Mouse (Mus musculus) left cerebral cortex, postnatal 10 days (tissue): ENCODE results near the gene Caskin1. TPM values are rescaled to one million over a fixed set of nuclear protein-coding genes. Genes with fewer than 3 reads are reported as not detected.

Source experiments
- DNase-seq, 2 experiments: peaks; one replicate each; pipeline ENCODE4 v3.0.0; 2021 to 2022; ENCODE audit warnings: low spot score in 2 of 2, mixed read lengths in 1 of 2; ENCODE audit errors: extremely low spot score in 1 of 2
- intact Hi-C: fragments of 180-260 bp; cut with DNase I; formaldehyde crosslinking; loops from one replicate; pipeline ENCODE4 v1.15.1; 2025
- total RNA-seq, 2 experiments: library from RNA; stranded (reverse); gene quantifications; 2 replicates each; pipeline ENCODE4 v1.2.3; 2021

Caskin1 gene
- total RNA-seq, 2 experiments from 2014 or later: 161 to 162 TPM

DNA sequence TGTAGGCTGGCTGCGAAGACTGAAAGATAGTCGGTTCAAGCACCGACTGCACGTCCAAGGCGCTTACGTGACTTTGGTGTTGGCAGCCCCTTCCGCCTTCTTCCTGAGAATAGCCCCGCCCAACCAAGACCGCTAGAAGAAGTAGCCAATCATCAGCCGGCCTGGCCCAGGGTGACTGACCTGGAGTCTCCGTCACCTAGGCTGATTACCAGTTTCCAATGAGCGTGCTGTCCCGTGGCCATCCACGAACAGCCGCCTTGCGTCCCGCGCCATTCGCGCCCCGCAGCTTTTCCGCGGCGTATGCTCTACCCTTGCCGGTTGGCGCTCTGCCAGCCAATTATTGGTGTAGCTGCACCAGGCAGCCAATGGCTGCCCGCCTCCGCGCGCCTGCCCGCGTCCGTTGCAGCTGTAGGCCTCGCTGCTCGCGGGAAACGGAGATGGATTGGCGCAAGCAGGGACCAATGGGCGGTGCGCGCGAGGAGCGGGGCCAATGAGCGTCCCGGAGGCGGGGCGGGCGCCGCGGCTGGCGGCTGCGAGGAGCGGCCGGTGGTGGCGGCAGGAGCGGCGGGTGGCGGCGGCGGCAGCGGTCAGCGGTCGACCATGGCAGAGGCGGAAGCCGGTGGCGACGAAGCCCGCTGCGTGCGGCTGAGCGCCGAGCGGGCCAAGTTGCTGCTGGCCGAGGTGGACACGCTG, 18.3 kb upstream of the Caskin1 start, which contains the start of the genes E4f1 and Pgp:
Gene E4f1, minus strand, starts transcription at position 404 of the 693 bp plus-strand sequence.
Gene Pgp, plus strand, starts transcription at position 483 of the 693 bp plus-strand sequence.
- DNase-seq: peak; percentile 99 to 100
- intact Hi-C loops: no loop called here

- peak in 1 of 2 experiments; percentile 77 for DNase-seq
- intact Hi-C loops: no loop called here
Measured at GRCm38 (mm10) chr17:24470701-24471527, 17.5 kb upstream of the Caskin1 start.

- DNase-seq: peak in 1 of 2 experiments; percentile 65
- intact Hi-C loops: no loop called here
Measured at GRCm38 (mm10) chr17:24472512-24472911, 15.9 kb upstream of the Caskin1 start.

DNA sequence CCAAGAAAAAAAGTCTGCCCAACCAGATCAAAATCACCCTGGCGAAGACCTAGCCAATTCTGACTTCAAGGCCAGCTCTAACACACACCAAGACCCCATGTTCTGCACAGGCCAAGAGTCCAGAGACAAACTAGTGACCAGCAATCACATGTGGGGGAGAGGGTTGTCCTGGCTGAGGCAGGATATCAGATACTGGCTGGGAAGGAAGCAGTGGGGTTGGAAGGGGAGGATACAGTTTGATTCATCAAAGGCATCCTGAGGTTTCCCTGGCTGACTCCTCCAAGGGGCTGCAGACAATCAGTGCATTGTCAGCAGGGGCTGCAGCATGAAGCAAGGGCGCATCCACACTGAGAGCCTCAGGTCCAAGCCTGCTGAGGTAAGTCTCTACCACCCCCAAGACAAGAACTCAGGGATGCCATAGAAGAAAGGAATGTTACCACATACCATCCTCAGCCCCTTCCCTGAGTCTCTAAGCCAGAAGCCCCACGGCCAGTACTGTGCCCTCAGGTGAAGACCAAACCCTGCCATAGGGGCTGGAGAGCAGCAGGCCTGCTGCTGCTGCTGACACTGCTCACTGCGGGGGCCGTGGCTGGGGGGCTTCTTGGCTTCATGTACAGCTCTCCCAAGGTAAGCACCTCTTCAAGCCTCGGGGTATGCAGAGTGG, 14.7 kb upstream of the Caskin1 start, which contains the start of gene Bricd5:
Gene Bricd5, plus strand, starts transcription at position 273 of the 664 bp plus-strand sequence.
- no peak for DNase-seq
- intact Hi-C loops: no loop called here

- intact Hi-C loops: no loop called here
Measured at GRCm38 (mm10) chr17:24474557-24474956, 13.8 kb upstream of the Caskin1 start.

GRCm38 (mm10) chr17:24475586-24475985, 12.8 kb upstream of the Caskin1 start:
- DNase-seq: no peak
- intact Hi-C loops: no loop called here

More at GRCm38 (mm10) chr17:24474557-24474956, 13.8 kb upstream of the Caskin1 start:
- DNase-seq: peak in 1 of 2 experiments; percentile 63

GRCm38 (mm10) chr17:24476022-24476776, 12.2 kb upstream of the Caskin1 start:
- intact Hi-C loops: no loop called here
- DNase-seq: no peak

GRCm38 (mm10) chr17:24477053-24477984, 11.1 kb upstream of the Caskin1 start:
- DNase-seq: no peak
- intact Hi-C loops: no loop called here

- DNase-seq: peak in 1 of 2 experiments; percentile 49
- intact Hi-C loops: no loop called here
Measured at GRCm38 (mm10) chr17:24477985-24478600, 10.3 kb upstream of the Caskin1 start.

GRCm38 (mm10) chr17:24478663-24479380, 9.6 kb upstream of the Caskin1 start, which contains the start of gene Mlst8:
Gene Mlst8 (minus strand): TSS chr17:24479078.
- DNase-seq: peak; percentile 94 to 98
- intact Hi-C loops: no loop called here

DNA sequence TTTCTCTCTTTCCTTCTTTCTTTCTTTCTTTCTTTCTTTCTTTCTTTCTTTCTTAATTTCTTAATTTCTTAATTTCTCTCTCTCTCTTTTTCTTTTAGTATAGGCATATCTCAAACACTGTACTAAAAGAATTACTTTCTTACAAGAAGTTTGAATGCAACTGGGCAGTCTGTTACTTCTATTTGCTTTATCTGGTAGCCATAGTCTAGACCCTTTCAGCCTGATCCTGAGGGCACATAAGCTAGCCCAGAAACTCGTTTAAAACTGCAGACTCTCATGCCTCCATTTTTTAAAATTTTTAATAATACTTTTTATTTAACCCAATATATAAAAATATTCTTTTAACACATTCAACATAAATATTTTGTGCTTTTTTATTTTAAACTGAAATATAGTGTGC, 9.0 kb upstream of the Caskin1 start:
- intact Hi-C loops: no loop called here
- DNase-seq: no peak

GRCm38 (mm10) chr17:24480201-24480826, 8.1 kb upstream of the Caskin1 start:
- DNase-seq: no peak
- intact Hi-C loops: no loop called here

- no peak for DNase-seq
Measured at GRCm38 (mm10) chr17:24481027-24481815, 7.2 kb upstream of the Caskin1 start.

GRCm38 (mm10) chr17:24483495-24483894, 4.9 kb upstream of the Caskin1 start:
- intact Hi-C loops: no loop called here

More at GRCm38 (mm10) chr17:24481027-24481815, 7.2 kb upstream of the Caskin1 start:
- intact Hi-C loops: no loop called here

More at GRCm38 (mm10) chr17:24483495-24483894, 4.9 kb upstream of the Caskin1 start:
- no peak for DNase-seq
